Comparison of ENCODE assay signal across 9 mouse cellular contexts in genomic region chr6:95621821-95622220, GRCm38 (mm10).
A peak's percentile ranks its signal among the peaks of the same experiment; 100 is the strongest.
DNase-seq lines count a peak whose midpoint lies in the region; ATAC-seq lines count a peak whose summit lies in the region.
"Had no signal": no experiment of that assay in that cellular context is flagged by ENCODE, and none has a peak within 500 bp of the region (broad histone marks: within the 10 kb centered on the region; RNA-seq: fewer than 3 reads in every experiment).

No protein-coding gene starts in this region.

- no peak overlapping the region for H3K9ac ChIP-seq in forebrain, embryonic 14.5 days (ENCODE audit: low read length)
- H3K9ac ChIP-seq in forebrain, embryonic 11.5 days (ENCODE audit: low read length): no peak overlapping the region
- no peak overlapping the region for H3K9ac ChIP-seq in stomach, embryonic 15.5 days
- H3K9ac ChIP-seq: midbrain, embryonic 12.5 days had no signal

- H3K36me3 ChIP-seq in forebrain, embryonic 14.5 days (ENCODE audit: control insufficient read depth, insufficient read depth, low read length): no peaks in the 10 kb centered on the region
- no peaks in the 10 kb centered on the region for H3K36me3 ChIP-seq in forebrain, embryonic 11.5 days (ENCODE audit: control insufficient read depth, insufficient read depth, low read length)
- no peaks in the 10 kb centered on the region for H3K36me3 ChIP-seq in stomach, embryonic 15.5 days
- H3K36me3 ChIP-seq: midbrain, embryonic 12.5 days had no signal

- no peaks in the 10 kb centered on the region for H3K9me3 ChIP-seq in forebrain, embryonic 14.5 days (replicated peaks; ENCODE audit: control insufficient read depth, low read length)
- no peaks in the 10 kb centered on the region for H3K9me3 ChIP-seq in forebrain, embryonic 11.5 days (ENCODE audit: control insufficient read depth, low read length)
- H3K9me3 ChIP-seq in stomach, embryonic 15.5 days: no peaks in the 10 kb centered on the region
- H3K9me3 ChIP-seq: midbrain, embryonic 12.5 days had no signal

- H3K27me3 ChIP-seq in forebrain, embryonic 14.5 days (replicated peaks; ENCODE audit: control insufficient read depth, insufficient read depth, low read length): no peaks in the 10 kb centered on the region
- H3K27me3 ChIP-seq in forebrain, embryonic 11.5 days (ENCODE audit: control insufficient read depth, insufficient read depth, low read length): no peaks in the 10 kb centered on the region
- no peaks in the 10 kb centered on the region for H3K27me3 ChIP-seq in stomach, embryonic 15.5 days (replicated peaks)
- H3K27me3 ChIP-seq: midbrain, embryonic 12.5 days had no signal

- DNase-seq in forebrain, embryonic 14.5 days (ENCODE audit: low spot score): peak; percentile 74
- DNase-seq in forebrain, embryonic 11.5 days (ENCODE audit: low spot score): no peak
- DNase-seq in urinary bladder, adult 18-20 months (ENCODE audit: low spot score in 2 of 2): peak; percentile 18 to 50
- DNase-seq in urinary bladder, postnatal 10 days (ENCODE audit: low spot score): no peak
- DNase-seq in gastrocnemius, postnatal 25 days: peak; percentile 82
- peak; percentile 29 to 49 for DNase-seq in left cerebral cortex, postnatal 14 days (ENCODE audit: low spot score in 2 of 2)

- whole genome bisulfite sequencing in forebrain, embryonic 14.5 days: 62% methylated on average over 2 of the region's 2 CpGs
- 82% methylated on average over 2 of the region's 2 CpGs for WGBS in forebrain, embryonic 11.5 days
- 55% methylated on average over 2 of the region's 2 CpGs for WGBS in stomach, embryonic 15.5 days

- H3K4me2 ChIP-seq in forebrain, embryonic 14.5 days (ENCODE audit: low read length): no peak overlapping the region
- H3K4me2 ChIP-seq in forebrain, embryonic 11.5 days (ENCODE audit: low read depth, low read length, severe bottlenecking): no peak overlapping the region
- H3K4me2 ChIP-seq in stomach, embryonic 15.5 days: no peak overlapping the region
- H3K4me2 ChIP-seq: midbrain, embryonic 12.5 days had no signal

- no peak overlapping the region for H3K4me3 ChIP-seq in forebrain, embryonic 14.5 days (ENCODE audit: low read depth, low read length)
- H3K4me3 ChIP-seq in forebrain, embryonic 11.5 days (ENCODE audit: low read depth, low read length): no peak overlapping the region
- no peak overlapping the region for H3K4me3 ChIP-seq in stomach, embryonic 15.5 days (replicated peaks)
- H3K4me3 ChIP-seq: midbrain, embryonic 12.5 days had no signal

- no peaks in the 10 kb centered on the region for H3K4me1 ChIP-seq in forebrain, embryonic 14.5 days (ENCODE audit: control insufficient read depth, insufficient read depth, low read length)
- H3K4me1 ChIP-seq in forebrain, embryonic 11.5 days (replicated peaks; ENCODE audit: control insufficient read depth, insufficient read depth, low read length): no peaks in the 10 kb centered on the region
- H3K4me1 ChIP-seq in stomach, embryonic 15.5 days: peaks cover 4% of the 10 kb centered on the region; the same call in 1 of the 2 replicates
- H3K4me1 ChIP-seq: midbrain, embryonic 12.5 days had no signal

- H3K27ac ChIP-seq in forebrain, embryonic 14.5 days (ENCODE audit: low read depth, low read length): no peak overlapping the region
- no peak overlapping the region for H3K27ac ChIP-seq in forebrain, embryonic 11.5 days (ENCODE audit: low read depth, low read length)
- no peak overlapping the region for H3K27ac ChIP-seq in stomach, embryonic 15.5 days
- H3K27ac ChIP-seq: midbrain, embryonic 12.5 days had no signal

- ATAC-seq in forebrain, embryonic 14.5 days: peak; percentile 65; the same call in 1 of the 2 replicates
- no peak for ATAC-seq in forebrain, embryonic 11.5 days (replicated peaks; ENCODE audit: low FRiP score)
- ATAC-seq in stomach, embryonic 15.5 days (ENCODE audit: insufficient read depth, low FRiP score, low read depth): 0 out of 2 replicates have a peak, but pooled peaks have one; percentile 18
- no peak for ATAC-seq in granulocyte monocyte progenitor cell, adult 5-6 weeks (replicated peaks; ENCODE audit: poor library complexity, severe bottlenecking)

- intact Hi-C loops in left cerebral cortex, postnatal 14 days (cut with DNase I): no loop called here

Comparison
In these comparisons a context has a peak if more than half of its experiments do, and no peak if none do; other contexts are left out.
1. ATAC-seq: peak in forebrain, embryonic 14.5 days (single experiment) and stomach, embryonic 15.5 days (single experiment); none in forebrain, embryonic 11.5 days (single experiment) and granulocyte monocyte progenitor cell, adult 5-6 weeks (single experiment).
2. DNase-seq: peak in forebrain, embryonic 14.5 days (single experiment), urinary bladder, adult 18-20 months (2 of 2), gastrocnemius, postnatal 25 days (single experiment) and left cerebral cortex, postnatal 14 days (2 of 2); none in forebrain, embryonic 11.5 days (single experiment) and urinary bladder, postnatal 10 days (single experiment).